Mouse (Mus musculus) neural tube, embryonic 11.5 days (tissue): ENCODE data around the gene Gan. TPM values are rescaled to one million over a fixed set of nuclear protein-coding genes. Genes with fewer than 3 reads are reported as not detected.

Experiments used
- ATAC-seq: fragments of 200-750 bp; cut with Nextera tagmentation; 2 replicates; pipeline ENCODE4 v1.8.0; 2017; ENCODE audit warnings: moderate number of reproducible peaks, mild to moderate bottlenecking, moderate TSS enrichment, moderate library complexity; ENCODE audit not compliant: insufficient read depth, low FRiP score, low TSS enrichment
- DNase-seq: peaks from one replicate; pipeline ENCODE4 v3.0.0-alpha.2; 2015; ENCODE audit warnings: low spot score
- H3K27ac ChIP-seq: fragments of 300-500 bp; sonication (generic); 2 replicates; pipeline ENCODE4 v1.5.1; 2014; ENCODE audit warnings: low read depth, mild to moderate bottlenecking, low read length
- H3K27me3 ChIP-seq: fragments of 300-500 bp; sonication (generic); 2 replicates; pipeline ENCODE4 v1.6.1; 2014; ENCODE audit warnings: mild to moderate bottlenecking, low read length, mixed read lengths; ENCODE audit not compliant: control insufficient read depth, insufficient read depth
- H3K36me3 ChIP-seq: fragments of 300-500 bp; sonication (generic); 2 replicates; pipeline ENCODE4 v1.6.1; 2014; ENCODE audit warnings: mild to moderate bottlenecking, low read length, moderate library complexity, mixed read lengths; ENCODE audit not compliant: control insufficient read depth, insufficient read depth
- H3K4me1 ChIP-seq: fragments of 300-500 bp; sonication (generic); 2 replicates; pipeline ENCODE4 v1.6.1; 2014; ENCODE audit warnings: low read length, mixed read lengths; ENCODE audit not compliant: control insufficient read depth, insufficient read depth
- H3K4me2 ChIP-seq: fragments of 300-500 bp; sonication (generic); 2 replicates; pipeline ENCODE4 v1.6.1; 2014; ENCODE audit warnings: low read depth, mild to moderate bottlenecking, moderate library complexity
- H3K4me3 ChIP-seq: fragments of 300-500 bp; sonication (generic); 2 replicates; pipeline ENCODE4 v1.5.1; 2014; ENCODE audit warnings: low read depth, low read length
- H3K9ac ChIP-seq: fragments of 300-500 bp; sonication (generic); 2 replicates; pipeline ENCODE4 v1.6.1; 2014; ENCODE audit warnings: mild to moderate bottlenecking, low read length
- H3K9me3 ChIP-seq: fragments of 300-500 bp; sonication (generic); 2 replicates; pipeline ENCODE4 v1.6.1; 2016; ENCODE audit warnings: low read length; ENCODE audit not compliant: control insufficient read depth
- WGBS: fragments of 180-500 bp; shearing (Covaris S2); extraction: QIAGEN DNeasy Blood & Tissue Kit; methylation state at CpG from one replicate; pipeline ENCODE4 v1.1.7; 2014; 5-methylcytosine and 5-hydroxymethylcytosine counted together
- polyA plus RNA-seq: library from polyadenylated mRNA; unstranded; fragments of >200 nt; fragmentation: Nextera tagmentation; extraction: Ambion mirVana; gene quantifications from 2 replicates; pipeline ENCODE4 v1.2.1, GENCODE M21; 2014

Gene Gan
- polyA plus RNA-seq, 1 experiment from 2014 or later = 2.3 TPM

- H3K9ac ChIP-seq = no peak overlapping the region
- DNase-seq (no peak), ATAC-seq (no peak)
- H3K4me2 ChIP-seq = no peak overlapping the region
- H3K27ac ChIP-seq = no peak overlapping the region
- no peaks in the 10 kb centered on the region for H3K9me3 ChIP-seq
- H3K4me3 ChIP-seq = no peak overlapping the region
- H3K36me3 ChIP-seq = no peaks in the 10 kb centered on the region
- 84% methylated on average over 8 of the region's 8 CpGs for WGBS
- H3K27me3 ChIP-seq = no peaks in the 10 kb centered on the region
- no peaks in the 10 kb centered on the region for H3K4me1 ChIP-seq
These were observed 9.4 kb downstream of the Gan start for GRCm38 (mm10) chr8:117167243-117167883.

GRCm38 (mm10) chr8:117168378-117168777, 10.4 kb downstream of the Gan start:
- no peak overlapping the region for H3K4me2 ChIP-seq
- no peak for DNase-seq
- H3K36me3 ChIP-seq = no peaks in the 10 kb centered on the region
- H3K9me3 ChIP-seq = no peaks in the 10 kb centered on the region
- H3K9ac ChIP-seq = no peak overlapping the region
- H3K4me1 ChIP-seq = no peaks in the 10 kb centered on the region
- no peak overlapping the region for H3K27ac ChIP-seq
- 90% methylated on average over 9 of the region's 9 CpGs for WGBS
- H3K27me3 ChIP-seq = no peaks in the 10 kb centered on the region
- H3K4me3 ChIP-seq = no peak overlapping the region
- no peak for ATAC-seq

DNA sequence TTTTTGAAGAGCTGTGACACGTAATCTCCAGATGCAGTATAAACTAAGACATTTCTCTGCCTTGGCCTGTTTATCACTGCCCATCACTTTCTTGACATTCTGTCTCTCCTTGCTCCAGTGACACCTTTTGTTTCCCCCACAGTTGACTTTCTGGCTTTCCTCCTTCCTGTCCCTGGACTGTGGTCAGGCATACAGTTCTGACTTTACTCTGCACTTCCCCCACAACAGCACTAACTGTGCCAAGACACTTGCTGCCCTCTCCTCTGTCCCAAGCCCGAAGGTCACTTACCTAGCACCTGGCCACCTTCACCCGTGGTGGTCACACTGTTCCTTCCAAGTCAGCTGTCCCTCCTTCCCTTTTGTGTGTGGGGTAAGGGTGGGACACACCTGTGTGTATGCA, 13.9 kb downstream of the Gan start:
- ATAC-seq (no peak), DNase-seq (no peak)
- no peak overlapping the region for H3K27ac ChIP-seq
- H3K27me3 ChIP-seq = no peaks in the 10 kb centered on the region
- no peak overlapping the region for H3K4me2 ChIP-seq
- no peak overlapping the region for H3K9ac ChIP-seq
- no peaks in the 10 kb centered on the region for H3K4me1 ChIP-seq
- no peak overlapping the region for H3K4me3 ChIP-seq
- H3K36me3 ChIP-seq = peaks cover 2% of the 10 kb centered on the region; the same call in 1 of the 2 replicates
- H3K9me3 ChIP-seq = no peaks in the 10 kb centered on the region
- 85% methylated on average over 3 of the region's 3 CpGs for WGBS

DNA sequence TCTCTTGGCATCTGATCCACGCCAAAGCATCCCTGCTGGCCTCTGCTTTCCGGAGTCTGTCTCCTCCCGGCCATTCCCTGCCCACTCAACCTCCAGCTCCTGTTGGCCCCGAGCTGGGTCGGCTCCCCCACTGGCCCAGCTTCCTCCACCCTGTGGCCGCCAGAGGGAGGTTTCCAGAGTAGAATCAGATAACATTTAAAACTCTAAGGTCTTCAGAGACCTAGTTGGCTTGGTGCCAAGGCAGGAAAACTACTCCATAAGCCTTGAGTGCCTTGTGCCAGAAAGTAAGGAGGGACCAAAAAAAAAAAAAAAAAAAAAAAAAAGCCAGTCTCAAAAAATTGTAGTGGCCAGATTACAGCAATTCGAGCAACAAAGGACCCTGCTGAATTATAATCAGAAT, 15.0 kb downstream of the Gan start:
- Histone ChIP-seq H3K4me2 (no peak overlapping the region), H3K4me3 (no peak overlapping the region), H3K27me3 (no peaks in the 10 kb centered on the region), H3K9ac (no peak overlapping the region), H3K4me1 (no peaks in the 10 kb centered on the region), H3K9me3 (no peaks in the 10 kb centered on the region), H3K27ac (no peak overlapping the region), H3K36me3 (peaks cover 2% of the 10 kb centered on the region; the same call in 1 of the 2 replicates)
- ATAC-seq (no peak), DNase-seq (no peak)
- WGBS = 64% methylated on average over 7 of the region's 7 CpGs

DNA sequence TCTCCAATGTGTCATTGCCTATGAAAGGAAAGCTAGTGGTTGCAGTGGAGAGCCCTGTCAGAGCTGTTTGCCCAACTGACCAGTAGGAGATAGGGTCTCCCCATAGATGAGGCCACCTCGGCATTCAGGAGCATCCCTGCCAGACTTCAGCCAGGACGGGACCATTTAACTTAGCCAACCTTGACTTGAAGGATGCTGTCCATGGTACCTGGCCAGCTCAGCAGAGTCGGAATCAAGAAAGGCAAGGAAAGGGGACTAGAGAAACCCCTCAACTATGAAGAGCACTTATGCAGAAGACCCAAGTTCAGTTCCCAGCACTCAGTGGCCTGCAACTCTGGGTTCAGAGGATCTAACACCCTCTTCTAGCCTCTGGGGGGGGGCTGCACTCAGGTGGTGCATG, 15.8 kb downstream of the Gan start:
- Histone ChIP-seq H3K27ac (no peak overlapping the region), H3K9ac (no peak overlapping the region), H3K4me2 (no peak overlapping the region), H3K4me1 (no peaks in the 10 kb centered on the region), H3K36me3 (peaks cover 2% of the 10 kb centered on the region; the same call in 1 of the 2 replicates), H3K9me3 (no peaks in the 10 kb centered on the region), H3K27me3 (no peaks in the 10 kb centered on the region), H3K4me3 (no peak overlapping the region)
- ATAC-seq = no peak
- no peak for DNase-seq
- WGBS = 79% methylated on average over 3 of the region's 3 CpGs

DNA sequence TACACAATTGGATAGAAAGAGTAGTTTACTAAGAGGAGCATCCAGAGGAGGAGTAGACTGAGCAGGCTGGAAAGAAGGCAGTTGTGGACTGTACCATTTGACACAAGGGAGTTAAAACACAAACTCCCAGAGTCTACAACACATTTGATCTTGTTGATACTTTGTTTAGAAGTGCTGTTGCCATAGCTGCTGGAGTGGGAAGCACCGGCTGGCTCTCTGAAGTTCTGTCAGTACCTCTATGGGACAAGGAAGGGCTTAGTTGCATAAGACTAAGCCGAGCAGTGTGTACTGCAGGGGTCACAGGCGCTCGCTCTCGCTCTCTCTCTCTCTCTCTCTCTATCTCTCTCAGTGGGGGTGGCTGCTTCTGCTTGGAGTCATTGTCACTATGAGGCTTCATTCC, 16.6 kb downstream of the Gan start:
- Histone ChIP-seq H3K4me2 (no peak overlapping the region), H3K36me3 (peaks cover 2% of the 10 kb centered on the region; the same call in 1 of the 2 replicates), H3K9me3 (no peaks in the 10 kb centered on the region), H3K4me1 (no peaks in the 10 kb centered on the region), H3K9ac (no peak overlapping the region), H3K4me3 (no peak overlapping the region), H3K27me3 (no peaks in the 10 kb centered on the region), H3K27ac (no peak overlapping the region)
- no peak for ATAC-seq
- 87% methylated on average over 5 of the region's 5 CpGs for WGBS
- DNase-seq = no peak

DNA sequence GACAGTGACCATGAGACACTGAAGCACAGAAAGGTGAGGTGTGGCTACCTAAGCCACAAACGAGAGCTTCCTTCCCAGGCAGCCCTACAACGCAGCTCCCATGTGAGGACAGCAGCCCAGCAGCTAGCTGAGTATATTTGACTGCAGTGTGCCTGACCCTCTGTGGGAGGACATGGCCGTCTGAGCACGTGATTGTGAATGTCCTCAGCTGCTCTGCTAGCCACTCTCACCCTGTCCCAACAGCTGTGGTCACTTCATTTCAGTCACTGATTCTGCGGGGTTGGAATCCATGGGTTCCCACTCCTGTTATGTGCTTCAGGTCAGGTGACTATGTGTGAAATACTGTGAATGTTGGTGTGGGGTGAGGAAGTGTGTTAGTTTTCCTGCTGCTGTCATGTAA, 18.4 kb downstream of the Gan start:
- Histone ChIP-seq H3K36me3 (peaks cover 2% of the 10 kb centered on the region; the same call in 1 of the 2 replicates), H3K9ac (no peak overlapping the region), H3K27ac (no peak overlapping the region), H3K27me3 (no peaks in the 10 kb centered on the region), H3K9me3 (no peaks in the 10 kb centered on the region), H3K4me2 (no peak overlapping the region), H3K4me1 (no peaks in the 10 kb centered on the region), H3K4me3 (no peak overlapping the region)
- DNase-seq = no peak
- 86% methylated on average over 5 of the region's 5 CpGs for WGBS
- ATAC-seq = no peak

DNA sequence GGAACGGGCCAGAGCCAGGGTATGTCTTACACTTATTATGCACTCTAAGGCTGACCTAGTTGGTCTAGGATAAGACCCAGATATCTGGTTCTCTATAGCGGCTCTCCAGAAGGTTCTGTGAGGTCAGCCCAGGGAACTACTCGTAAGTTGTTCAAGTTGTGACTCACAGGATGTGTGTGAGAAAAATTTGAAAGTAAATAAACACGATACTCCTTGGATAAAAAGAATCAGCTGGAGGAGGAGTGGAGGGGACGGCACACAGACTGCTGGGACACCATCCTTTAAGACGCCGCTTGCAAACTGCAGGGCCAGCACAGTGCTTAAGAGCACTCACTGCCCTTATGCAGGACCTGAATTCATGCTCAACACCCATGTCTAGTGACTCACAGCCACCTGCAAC, 19.3 kb downstream of the Gan start:
- Histone ChIP-seq H3K4me2 (no peak overlapping the region), H3K36me3 (peaks cover 2% of the 10 kb centered on the region; the same call in 1 of the 2 replicates), H3K4me3 (no peak overlapping the region), H3K4me1 (no peaks in the 10 kb centered on the region), H3K9ac (no peak overlapping the region), H3K27ac (no peak overlapping the region), H3K9me3 (no peaks in the 10 kb centered on the region), H3K27me3 (no peaks in the 10 kb centered on the region)
- ATAC-seq = no peak
- WGBS = 89% methylated on average over 7 of the region's 7 CpGs
- no peak for DNase-seq

DNA sequence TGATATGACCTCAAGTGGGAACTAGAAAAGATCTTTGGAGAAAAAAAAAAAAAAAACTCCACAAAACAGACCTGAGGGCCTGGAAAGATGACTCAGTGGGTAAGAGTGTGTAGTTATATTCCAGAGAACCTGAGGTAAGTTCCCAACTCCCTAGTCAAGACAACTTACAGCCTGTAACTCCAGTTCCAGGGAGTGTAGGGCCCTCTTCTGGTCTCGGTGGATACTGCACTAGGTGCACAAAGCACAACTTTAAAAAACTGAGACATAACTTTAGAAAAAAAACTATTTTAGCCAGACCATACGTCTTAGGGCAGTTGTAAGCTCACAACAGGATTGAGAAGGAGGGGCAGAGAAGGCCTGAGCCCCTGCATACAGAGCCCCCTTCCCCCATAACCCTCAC, 20.1 kb downstream of the Gan start:
- 86% methylated on average over 2 of the region's 2 CpGs for WGBS
- Histone ChIP-seq H3K36me3 (peaks cover 2% of the 10 kb centered on the region; the same call in 1 of the 2 replicates), H3K4me2 (no peak overlapping the region), H3K27me3 (no peaks in the 10 kb centered on the region), H3K4me1 (no peaks in the 10 kb centered on the region), H3K9ac (no peak overlapping the region), H3K27ac (no peak overlapping the region), H3K9me3 (no peaks in the 10 kb centered on the region), H3K4me3 (no peak overlapping the region)
- ATAC-seq = no peak
- DNase-seq = no peak
